Mouse (Mus musculus) spleen, adult 2 months (tissue): ENCODE measurements at regions not wholly inside any gene's neighbourhood (a gene's known extent, or its start where the extent isn't known, plus 50 kb on each side); places are given as distances from the start of the nearest gene placed in this dataset.

Experiments used
- CTCF ChIP-seq: fragments of 200-500 bp; IDR thresholded peaks from 2 replicates; pipeline ENCODE4 v1.5.1; 2011; ENCODE audit warnings: mild to moderate bottlenecking, inconsistent platforms; ENCODE audit not compliant: insufficient read depth, insufficient read length, insufficient replicate concordance; ENCODE audit errors: extremely low read depth
- POLR2A ChIP-seq: fragments of 200-500 bp; IDR thresholded peaks from 2 replicates; pipeline ENCODE4 v1.6.1; 2011; ENCODE audit warnings: low read depth, low read length, inconsistent platforms

GRCm38 (mm10) chr3:144273115-144273514 is 68.1 kb upstream of the Lmo4 start:
- TF ChIP-seq CTCF (no peak), POLR2A (no peak)
